Mouse (Mus musculus): Measurements from ENCODE around the gene Shf.

Gene Shf

GRCm38 (mm10) chr2:122368081-122368971, 636 bp downstream of the Shf start:
- no peak for DNase-seq (ENCODE audit: low read depth, low spot score)

- DNase-seq (ENCODE audit: low read depth, low spot score): no peak
Measured at GRCm38 (mm10) chr2:122367701-122368080, 1.3 kb downstream of the Shf start.

GRCm38 (mm10) chr2:122367181-122367580, 1.8 kb downstream of the Shf start:
- no peak for DNase-seq (ENCODE audit: low read depth, low spot score)

GRCm38 (mm10) chr2:122366706-122367105, 2.3 kb downstream of the Shf start:
- DNase-seq (ENCODE audit: low read depth, low spot score): no peak

- no peak for DNase-seq (ENCODE audit: low read depth, low spot score)
Measured at GRCm38 (mm10) chr2:122366039-122366438, 2.9 kb downstream of the Shf start.

- DNase-seq (ENCODE audit: low read depth, low spot score): no peak
Measured at GRCm38 (mm10) chr2:122365244-122365866, 3.6 kb downstream of the Shf start.

GRCm38 (mm10) chr2:122364352-122364944, 4.5 kb downstream of the Shf start:
- DNase-seq (ENCODE audit: low read depth, low spot score): no peak

GRCm38 (mm10) chr2:122362622-122363523, 6.1 kb downstream of the Shf start:
- no peak for DNase-seq (ENCODE audit: low read depth, low spot score)

GRCm38 (mm10) chr2:122361868-122362621, 6.9 kb downstream of the Shf start:
- DNase-seq (ENCODE audit: low read depth, low spot score): no peak

- DNase-seq (ENCODE audit: low read depth, low spot score): no peak
Measured at GRCm38 (mm10) chr2:122361181-122361580, 7.8 kb downstream of the Shf start.

- no peak for DNase-seq (ENCODE audit: low read depth, low spot score)
Measured at GRCm38 (mm10) chr2:122360310-122360709, 8.7 kb downstream of the Shf start.

- no peak for DNase-seq (ENCODE audit: low read depth, low spot score)
Measured at GRCm38 (mm10) chr2:122356187-122356586, 12.8 kb downstream of the Shf start.

- no peak for DNase-seq (ENCODE audit: low read depth, low spot score)
Measured at GRCm38 (mm10) chr2:122355389-122355788, 13.6 kb downstream of the Shf start.

- DNase-seq (ENCODE audit: low read depth, low spot score): no peak
Measured at GRCm38 (mm10) chr2:122354191-122354929, 14.6 kb downstream of the Shf start.

- DNase-seq (ENCODE audit: low read depth, low spot score): no peak
Measured at GRCm38 (mm10) chr2:122353765-122354164, 15.2 kb downstream of the Shf start.

GRCm38 (mm10) chr2:122352992-122353391, 16.0 kb downstream of the Shf start:
- DNase-seq (ENCODE audit: low read depth, low spot score): no peak

- no peak for DNase-seq (ENCODE audit: low read depth, low spot score)
Measured at GRCm38 (mm10) chr2:122351931-122352329, 17.0 kb downstream of the Shf start.

GRCm38 (mm10) chr2:122351156-122351930, 17.6 kb downstream of the Shf start:
- DNase-seq (ENCODE audit: low read depth, low spot score): no peak

GRCm38 (mm10) chr2:122349136-122349785, 19.7 kb downstream of the Shf start:
- peak; percentile 42 for DNase-seq (ENCODE audit: low read depth, low spot score)

Data from skeletal muscle tissue, adult 2 months (tissue).